Mouse (Mus musculus) spleen, adult 2 months (tissue): ENCODE data around the gene Rap1b.

Experiments
- CTCF ChIP-seq: fragments of 200-500 bp; IDR thresholded peaks from 2 replicates; pipeline ENCODE4 v1.5.1; 2011; ENCODE audit warnings: mild to moderate bottlenecking, inconsistent platforms; ENCODE audit not compliant: insufficient read depth, insufficient read length, insufficient replicate concordance; ENCODE audit errors: extremely low read depth
- POLR2A ChIP-seq: fragments of 200-500 bp; IDR thresholded peaks from 2 replicates; pipeline ENCODE4 v1.6.1; 2011; ENCODE audit warnings: low read depth, low read length, inconsistent platforms

GRCm38 (mm10) chr10:117780306-117780911 lies 65.4 kb downstream of the Rap1b start:
- TF ChIP-seq CTCF (no peak), POLR2A (no peak)
